Mouse (Mus musculus): ENCODE data around the gene Cir1.

The Cir1 gene

GRCm38 (mm10) chr2:73301979-73302378 is 10.5 kb downstream of the Cir1 start:
- no peak for DNase-seq (ENCODE audit: low spot score)

- DNase-seq (ENCODE audit: low spot score): no peak
These were observed 13.7 kb downstream of the Cir1 start for GRCm38 (mm10) chr2:73298841-73299240.

GRCm38 (mm10) chr2:73298154-73298553 is 14.3 kb downstream of the Cir1 start:
- no peak for DNase-seq (ENCODE audit: low spot score)

- no peak for DNase-seq (ENCODE audit: low spot score)
These were observed 17.5 kb downstream of the Cir1 start for GRCm38 (mm10) chr2:73295023-73295422.

- DNase-seq (ENCODE audit: low spot score): no peak
These were observed 21.4 kb downstream of the Cir1 start for GRCm38 (mm10) chr2:73291130-73291529.

GRCm38 (mm10) chr2:73285630-73286029 is 26.9 kb downstream of the Cir1 start:
- DNase-seq (ENCODE audit: low spot score): no peak

GRCm38 (mm10) chr2:73281707-73282106 is 30.8 kb downstream of the Cir1 start:
- DNase-seq (ENCODE audit: low spot score): no peak

GRCm38 (mm10) chr2:73281048-73281661 is 31.3 kb downstream of the Cir1 start:
- DNase-seq (ENCODE audit: low spot score): no peak

GRCm38 (mm10) chr2:73280356-73281047 is 32.0 kb downstream of the Cir1 start:
- DNase-seq (ENCODE audit: low spot score): no peak

- DNase-seq (ENCODE audit: low spot score): no peak
These were observed 33.0 kb downstream of the Cir1 start for GRCm38 (mm10) chr2:73279271-73280038.

GRCm38 (mm10) chr2:73278869-73279268 is 33.6 kb downstream of the Cir1 start:
- DNase-seq (ENCODE audit: low spot score): no peak

- DNase-seq (ENCODE audit: low spot score): peak; percentile 77
These were observed 34.2 kb downstream of the Cir1 start for GRCm38 (mm10) chr2:73278131-73278854.

GRCm38 (mm10) chr2:73277709-73278075 is 34.8 kb downstream of the Cir1 start:
- DNase-seq (ENCODE audit: low spot score): no peak

- DNase-seq (ENCODE audit: low spot score): no peak
These were observed 35.3 kb downstream of the Cir1 start for GRCm38 (mm10) chr2:73277021-73277708.

GRCm38 (mm10) chr2:73276141-73276571 is 36.3 kb downstream of the Cir1 start:
- DNase-seq (ENCODE audit: low spot score): no peak

GRCm38 (mm10) chr2:73275261-73276040 is 37.0 kb downstream of the Cir1 start:
- DNase-seq (ENCODE audit: low spot score): no peak

GRCm38 (mm10) chr2:73274119-73274920 is 38.2 kb downstream of the Cir1 start:
- DNase-seq (ENCODE audit: low spot score): no peak

GRCm38 (mm10) chr2:73273249-73274118 is 39.0 kb downstream of the Cir1 start:
- no peak for DNase-seq (ENCODE audit: low spot score)
